Mouse (Mus musculus): ENCODE measurements at regions not wholly inside any gene's neighbourhood (a gene's known extent, or its start where the extent isn't known, plus 50 kb on each side); places are given as distances from the start of the nearest gene placed in this dataset.

- Histone ChIP-seq H3K36me3 (replicated peaks) (no peaks in the 10 kb centered on the region), H3K4me3 (no peak overlapping the region), H3K27ac (replicated peaks) (no peak overlapping the region), H3K9me3 (no peaks in the 10 kb centered on the region), H3K27me3 (replicated peaks; ENCODE audit: low read depth, poor library complexity, severe bottlenecking) (no peaks in the 10 kb centered on the region), H3K4me1 (no peaks in the 10 kb centered on the region)
- WGBS: 77% methylated on average over 1 of the region's 1 CpGs
- no peak for DNase-seq (ENCODE audit: low spot score)
These were observed 52.0 kb upstream of the Ptprt start for GRCm38 (mm10) chr2:162712972-162713371.

GRCm38 (mm10) chr2:162712394-162712793 lies 51.4 kb upstream of the Ptprt start:
- WGBS: 86% methylated on average over 9 of the region's 9 CpGs
- DNase-seq (ENCODE audit: low spot score): no peak
- H3K27ac ChIP-seq (replicated peaks): no peak overlapping the region
- no peaks in the 10 kb centered on the region for H3K36me3 ChIP-seq (replicated peaks)
- no peaks in the 10 kb centered on the region for H3K27me3 ChIP-seq (replicated peaks; ENCODE audit: low read depth, poor library complexity, severe bottlenecking)
- no peaks in the 10 kb centered on the region for H3K4me1 ChIP-seq
- no peaks in the 10 kb centered on the region for H3K9me3 ChIP-seq
- H3K4me3 ChIP-seq: no peak overlapping the region
